Mouse (Mus musculus) ovary, postnatal 14 days (tissue): ENCODE data around the gene F8.

Experiments
- DNase-seq: peaks from one replicate; pipeline ENCODE4 v3.0.0; 2022; ENCODE audit warnings: low spot score

The F8 gene

GRCm38 (mm10) chrX:75138182-75138581 lies 244.2 kb downstream of the F8 start:
- no peak for DNase-seq

- no peak for DNase-seq
Observed at GRCm38 (mm10) chrX:75137729-75138128, 244.7 kb downstream of the F8 start.

- no peak for DNase-seq
Observed at GRCm38 (mm10) chrX:75136938-75137337, 245.5 kb downstream of the F8 start.

- peak; percentile 48 for DNase-seq
Observed at GRCm38 (mm10) chrX:75130467-75131160, 251.8 kb downstream of the F8 start, which contains the start of gene Mpp1. Mpp1 (minus strand) TSS chrX:75131016.

- DNase-seq = no peak
Observed at GRCm38 (mm10) chrX:75129474-75129873, 252.9 kb downstream of the F8 start.

- no peak for DNase-seq
Observed at GRCm38 (mm10) chrX:75128333-75128980, 254.0 kb downstream of the F8 start.

GRCm38 (mm10) chrX:75126893-75127292 lies 255.5 kb downstream of the F8 start:
- no peak for DNase-seq

- no peak for DNase-seq
Observed at GRCm38 (mm10) chrX:75125606-75126005, 256.8 kb downstream of the F8 start.
